ENCODE assay signal across 1 mouse cellular context in genomic region chr8:61286394-61286793, GRCm38 (mm10).
TF ChIP-seq lines count a peak whose summit lies in the region.

No protein-coding gene starts in this region.

TF ChIP-seq in MEL, 35 proteins besides CTCF, POLR2A, EP300 and RAD21 (continued from another document):
- TF ChIP-seq SIN3A (IDR thresholded peaks at IDR 0.05; ENCODE audit: low read length): peak; percentile 38; the same call in 1 of the 2 replicates
- no peak for TF ChIP-seq ELF1 (IDR thresholded peaks at IDR 0.05; ENCODE audit: low read depth, low read length)
- TF ChIP-seq POLR2AphosphoS2 (IDR thresholded peaks at IDR 0.05; ENCODE audit: low read length): no peak
- TF ChIP-seq MYC (IDR thresholded peaks at IDR 0.05; ENCODE audit: low read depth, low read length): no peak; the same call in 1 of the 2 replicates
- no peak for TF ChIP-seq ZC3H11A (IDR thresholded peaks at IDR 0.05; ENCODE audit: low read depth, low read length)
- TF ChIP-seq MYB (IDR thresholded peaks at IDR 0.05; ENCODE audit: low read depth, low read length): peak; percentile 78
- no peak for TF ChIP-seq KAT2A (conservative IDR thresholded peaks at IDR 0.05; ENCODE audit: low read depth, low read length)
- no peak for TF ChIP-seq CHD2 (IDR thresholded peaks at IDR 0.05; ENCODE audit: low read length)
- TF ChIP-seq NRF1 (IDR thresholded peaks at IDR 0.05; ENCODE audit: insufficient read depth, low read depth, low read length, poor library complexity, severe bottlenecking): no peak
